8 mouse cellular contexts compared by ENCODE assay signal in genomic region chr2:112266780-112267179, GRCm38 (mm10). TPM values are rescaled to one million over a fixed set of nuclear protein-coding genes. Genes with fewer than 3 reads are reported as not detected.
A peak's percentile ranks its signal among the peaks of the same experiment; 100 is the strongest.
DNase-seq lines count a peak whose midpoint lies in the region; ATAC-seq and TF ChIP-seq lines count a peak whose summit lies in the region.

No protein-coding gene starts in this region.

- H3K27ac ChIP-seq in liver, adult 2 months (replicated peaks; ENCODE audit: insufficient read depth, low read depth, low read length): peak overlapping the region; percentile 31
- H3K27ac ChIP-seq in intestine, postnatal 0 days (ENCODE audit: low read depth, low read length): no peak overlapping the region
- H3K27ac ChIP-seq in midbrain, embryonic 15.5 days: no peak overlapping the region

- TF ChIP-seq CTCF in liver, adult 2 months (IDR thresholded peaks at IDR 0.05; ENCODE audit: low read depth, low read length): no peak
- TF ChIP-seq CTCF in brain, embryonic 14.5 days (IDR thresholded peaks at IDR 0.05; ENCODE audit: borderline replicate concordance, extremely low read depth, insufficient read depth, insufficient read length): no peak
- TF ChIP-seq CTCF in intestine, postnatal 0 days (IDR thresholded peaks at IDR 0.05; ENCODE audit: low read depth): no peak

- peaks cover 8% of the 10 kb centered on the region; the same call in 1 of the 2 replicates for H3K79me2 ChIP-seq in liver, adult 2 months (ENCODE audit: control insufficient read depth, insufficient read depth, low read length)

- WGBS in liver, adult 2 months: 64% methylated on average over 10 of the region's 10 CpGs
- 45% methylated on average over 10 of the region's 10 CpGs for WGBS in intestine, postnatal 0 days
- 54% methylated on average over 10 of the region's 10 CpGs for WGBS in midbrain, embryonic 15.5 days

- no peaks in the 10 kb centered on the region; the same call in 1 of the 2 replicates for H3K36me3 ChIP-seq in liver, adult 2 months (ENCODE audit: control insufficient read depth, insufficient read depth, low read length)
- H3K36me3 ChIP-seq in intestine, postnatal 0 days (ENCODE audit: control insufficient read depth, insufficient read depth): no peaks in the 10 kb centered on the region
- no peaks in the 10 kb centered on the region for H3K36me3 ChIP-seq in midbrain, embryonic 15.5 days (replicated peaks)

- ATAC-seq in intestine, postnatal 0 days: no peak
- ATAC-seq in midbrain, embryonic 15.5 days (replicated peaks): no peak

- H3K27me3 ChIP-seq in liver, adult 2 months (ENCODE audit: control insufficient read depth, insufficient read depth, low read length): no peaks in the 10 kb centered on the region
- no peaks in the 10 kb centered on the region for H3K27me3 ChIP-seq in intestine, postnatal 0 days (replicated peaks; ENCODE audit: control insufficient read depth, insufficient read depth, low read length)
- H3K27me3 ChIP-seq in midbrain, embryonic 15.5 days (replicated peaks): no peaks in the 10 kb centered on the region

- peak overlapping the region; percentile 87 for H3K4me2 ChIP-seq in intestine, postnatal 0 days (replicated peaks; ENCODE audit: low read depth)
- H3K4me2 ChIP-seq in midbrain, embryonic 15.5 days: peak overlapping the region; percentile 78

- H3K4me1 ChIP-seq in liver, adult 2 months (ENCODE audit: control insufficient read depth, insufficient read depth, low read length): peaks cover 6% of the 10 kb centered on the region
- H3K4me1 ChIP-seq in intestine, postnatal 0 days (replicated peaks; ENCODE audit: control insufficient read depth, insufficient read depth, low read length): no peaks in the 10 kb centered on the region; the same call in 1 of the 2 replicates
- peaks cover 61% of the 10 kb centered on the region for H3K4me1 ChIP-seq in midbrain, embryonic 15.5 days

- peak overlapping the region; percentile 4; the same call in 1 of the 2 replicates for H3K4me3 ChIP-seq in liver, adult 2 months (ENCODE audit: insufficient read depth, low read depth, low read length)
- peak overlapping the region; percentile 90 for H3K4me3 ChIP-seq in intestine, postnatal 0 days (ENCODE audit: low read depth, low read length)
- H3K4me3 ChIP-seq in midbrain, embryonic 15.5 days: peak overlapping the region; percentile 81

- no peaks in the 10 kb centered on the region for H3K9me3 ChIP-seq in intestine, postnatal 0 days (ENCODE audit: control insufficient read depth)
- no peaks in the 10 kb centered on the region for H3K9me3 ChIP-seq in midbrain, embryonic 15.5 days

- H3K9ac ChIP-seq in liver, adult 2 months (ENCODE audit: low read depth, low read length): peak overlapping the region; percentile 46; the same call in 1 of the 2 replicates
- no peak overlapping the region for H3K9ac ChIP-seq in intestine, postnatal 0 days (ENCODE audit: low read depth, low read length)
- peak overlapping the region; percentile 75; the same call in 1 of the 2 replicates for H3K9ac ChIP-seq in midbrain, embryonic 15.5 days

- no peak for DNase-seq in liver, adult 2 months (ENCODE audit: extremely low read depth, low read depth, low spot score)
- no peak for DNase-seq in liver
- DNase-seq in brain, embryonic 14.5 days (ENCODE audit: low read depth): peak; percentile 26
- peak; percentile 29 for DNase-seq in gastrocnemius, postnatal 25 days
- DNase-seq in right cerebral cortex, adult 18-20 months: no peak
- no peak for DNase-seq in ovary, postnatal 10 days (ENCODE audit: low spot score)

- no peak for TF ChIP-seq POLR2A in liver, adult 2 months (IDR thresholded peaks at IDR 0.05; ENCODE audit: extremely low read depth, insufficient read depth, low read length)
- no peak for TF ChIP-seq POLR2A in brain, embryonic 14.5 days (IDR thresholded peaks at IDR 0.05; ENCODE audit: borderline replicate concordance, extremely low read depth, insufficient read depth, insufficient read length, poor library complexity, severe bottlenecking)

RNA-seq across cellular contexts. Expression of gene Gm21985, which starts 0.7 kb away (rescaled TPM):
- not detected in 2 replicates for total RNA-seq in liver, adult 2 months (2014; rRNA removed)
- polyA plus RNA-seq in liver, adult 2 months (2012; rRNA removed): not detected in 2 replicates
- not detected in 2 replicates for polyA plus RNA-seq in brain, embryonic 14.5 days (2012; rRNA removed)
- total RNA-seq in gastrocnemius, postnatal 25 days (2021): 1 to 10 TPM in 1 of 2 experiments, under 1 TPM in 1; 0.56 to 1.2 TPM
- not detected in 2 replicates for polyA plus RNA-seq in intestine, postnatal 0 days (2015; fragmentation: Nextera tagmentation; extraction: Ambion mirVana)
- not detected in 2 replicates for polyA plus RNA-seq in midbrain, embryonic 15.5 days (2015; fragmentation: Nextera tagmentation; extraction: Ambion mirVana)

RNA-seq across cellular contexts. Expression of gene Slc12a6, which starts 1.2 kb away (rescaled TPM):
- 12.9 and 14.8 TPM in 2 replicates for total RNA-seq in liver, adult 2 months (2014; rRNA removed)
- 4.0 and 5.2 TPM in 2 replicates for polyA plus RNA-seq in liver, adult 2 months (2012; rRNA removed)
- polyA plus RNA-seq in brain, embryonic 14.5 days (2012; rRNA removed): 48.3 and 52.9 TPM in 2 replicates
- 10 to 100 TPM; 22.7 to 23.0 TPM for total RNA-seq in gastrocnemius, postnatal 25 days (2021)
- polyA plus RNA-seq in intestine, postnatal 0 days (2015; fragmentation: Nextera tagmentation; extraction: Ambion mirVana): 6.9 and 8.0 TPM in 2 replicates
- 19.4 and 21.2 TPM in 2 replicates for polyA plus RNA-seq in midbrain, embryonic 15.5 days (2015; fragmentation: Nextera tagmentation; extraction: Ambion mirVana)

RNA-seq across cellular contexts. Expression of gene Nop10, which starts 5.1 kb away (rescaled TPM):
- 71.2 and 82.6 TPM in 2 replicates for total RNA-seq in liver, adult 2 months (2014; rRNA removed)
- polyA plus RNA-seq in liver, adult 2 months (2012; rRNA removed): 61.7 and 67.8 TPM in 2 replicates
- polyA plus RNA-seq in brain, embryonic 14.5 days (2012; rRNA removed): 95.9 and 145 TPM in 2 replicates
- total RNA-seq in gastrocnemius, postnatal 25 days (2021): 10 to 100 TPM; 49.2 to 55.4 TPM
- polyA plus RNA-seq in intestine, postnatal 0 days (2015; fragmentation: Nextera tagmentation; extraction: Ambion mirVana): 114 and 120 TPM in 2 replicates
- polyA plus RNA-seq in midbrain, embryonic 15.5 days (2015; fragmentation: Nextera tagmentation; extraction: Ambion mirVana): 153 and 158 TPM in 2 replicates

RNA-seq across cellular contexts. Expression of gene Nutm1, which starts 7.7 kb away (rescaled TPM):
- total RNA-seq in liver, adult 2 months (2014; rRNA removed): not detected in 2 replicates
- polyA plus RNA-seq in liver, adult 2 months (2012; rRNA removed): not detected in 2 replicates
- polyA plus RNA-seq in brain, embryonic 14.5 days (2012; rRNA removed): not detected in 2 replicates
- total RNA-seq in gastrocnemius, postnatal 25 days (2021): not detected
- 0.03 TPM in 1 of 2 replicates, not detected in the other for polyA plus RNA-seq in intestine, postnatal 0 days (2015; fragmentation: Nextera tagmentation; extraction: Ambion mirVana)
- not detected in 2 replicates for polyA plus RNA-seq in midbrain, embryonic 15.5 days (2015; fragmentation: Nextera tagmentation; extraction: Ambion mirVana)

RNA-seq across cellular contexts. Expression of gene Lpcat4, which starts 27.5 kb away (rescaled TPM):
- 0.09 and 0.67 TPM in 2 replicates for total RNA-seq in liver, adult 2 months (2014; rRNA removed)
- polyA plus RNA-seq in liver, adult 2 months (2012; rRNA removed): 2.2 and 2.4 TPM in 2 replicates
- polyA plus RNA-seq in brain, embryonic 14.5 days (2012; rRNA removed): 56.2 and 59.4 TPM in 2 replicates
- total RNA-seq in gastrocnemius, postnatal 25 days (2021): 1 to 10 TPM; 2.1 to 2.3 TPM
- 8.4 TPM in 2 replicates for polyA plus RNA-seq in intestine, postnatal 0 days (2015; fragmentation: Nextera tagmentation; extraction: Ambion mirVana)
- polyA plus RNA-seq in midbrain, embryonic 15.5 days (2015; fragmentation: Nextera tagmentation; extraction: Ambion mirVana): 21.9 and 26.0 TPM in 2 replicates

Comparison
In these comparisons a context has a peak if more than half of its experiments do, and no peak if none do; other contexts are left out.
1. DNase-seq: peak in brain, embryonic 14.5 days (single experiment) and gastrocnemius, postnatal 25 days (single experiment); none in liver, adult 2 months (single experiment), liver (single experiment), right cerebral cortex, adult 18-20 months (single experiment) and ovary, postnatal 10 days (single experiment).
2. H3K4me3 ChIP-seq: peak in every context shown above with its lines; median percentile 90 in intestine, postnatal 0 days; 81 in midbrain, embryonic 15.5 days; 4 in liver, adult 2 months.